Mouse (Mus musculus): ENCODE data around the gene Aptx. TPM values are rescaled to one million over a fixed set of nuclear protein-coding genes. Genes with fewer than 3 reads are reported as not detected.
A peak's percentile ranks its signal among the peaks of the same experiment; 100 is the strongest.

The Aptx gene
- total and polyA plus RNA-seq, 2 experiments from 2014 or later: 17.3 to 31.3 TPM

DNA sequence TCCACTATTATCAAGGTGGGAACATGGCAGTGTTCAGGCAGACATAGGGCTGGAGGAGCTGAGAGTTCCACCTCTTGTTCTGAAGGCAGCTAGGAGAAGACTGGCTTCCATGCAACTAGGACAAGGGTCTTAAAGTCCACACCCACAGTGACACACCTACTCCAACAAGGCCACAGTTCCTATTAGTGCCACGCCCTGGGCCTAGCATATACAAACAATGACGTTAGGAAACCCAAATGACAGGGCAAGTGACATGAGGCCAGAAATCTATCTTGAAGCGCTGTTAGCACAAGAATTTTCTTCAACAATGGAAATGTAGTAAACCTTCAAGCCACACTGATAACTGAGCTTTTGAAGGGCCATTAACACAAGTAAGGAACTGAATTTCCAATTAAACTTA is 1.2 kb downstream of the Aptx start:
- peak overlapping the region; percentile 65; the same call in 1 of the 2 replicates for H3K9ac ChIP-seq (replicated peaks; ENCODE audit: low read length, poor library complexity, severe bottlenecking)
- no peak for DNase-seq (ENCODE audit: low spot score)
- no peaks in the 10 kb centered on the region for H3K27me3 ChIP-seq (ENCODE audit: insufficient read depth, low read length)
- H3K9me3 ChIP-seq (ENCODE audit: low read length): no peaks in the 10 kb centered on the region
- no peaks in the 10 kb centered on the region; the same call in 1 of the 2 replicates for H3K36me3 ChIP-seq (ENCODE audit: insufficient read depth, low read length)
- 94% methylated on average over 3 of the region's 3 CpGs for WGBS
- no peak for ATAC-seq (ENCODE audit: low FRiP score)
- peaks cover 12% of the 10 kb centered on the region; the same call in 1 of the 2 replicates for H3K4me1 ChIP-seq (ENCODE audit: insufficient read depth, low read length)
- peak overlapping the region; percentile 67 for H3K4me3 ChIP-seq (ENCODE audit: low read depth, low read length)
- H3K27ac ChIP-seq (ENCODE audit: low read depth, low read length): peak overlapping the region; percentile 93
- peak overlapping the region; percentile 54 for H3K4me2 ChIP-seq (ENCODE audit: low read depth, low read length, poor library complexity, severe bottlenecking)
- no peak for TF ChIP-seq CTCF (IDR thresholded peaks at IDR 0.05)

DNA sequence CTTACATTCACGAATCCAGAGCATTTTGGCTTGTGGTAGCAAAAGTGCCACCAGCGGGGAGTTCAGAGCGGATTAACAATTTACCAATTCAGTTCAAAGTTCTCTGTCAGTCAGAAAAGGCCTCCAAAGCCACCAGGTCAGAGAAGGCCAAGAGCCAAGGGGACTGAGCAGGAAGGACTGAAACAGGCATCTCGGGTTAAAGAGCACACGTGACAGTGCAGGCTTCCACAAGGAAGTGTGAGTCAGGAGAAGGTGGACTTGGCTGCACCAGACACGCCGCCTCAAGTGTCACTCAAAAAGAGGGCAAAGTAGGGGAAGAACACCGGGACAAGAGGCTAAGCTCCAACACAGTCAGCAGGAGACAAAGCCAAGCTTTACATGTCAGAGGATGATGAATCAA is 2.8 kb downstream of the Aptx start:
- Histone ChIP-seq H3K27me3 (ENCODE audit: insufficient read depth, low read length) (no peaks in the 10 kb centered on the region), H3K27ac (ENCODE audit: low read depth, low read length) (no peak overlapping the region), H3K36me3 (ENCODE audit: insufficient read depth, low read length) (peaks cover 5% of the 10 kb centered on the region), H3K4me2 (ENCODE audit: low read depth, low read length, poor library complexity, severe bottlenecking) (no peak overlapping the region), H3K4me1 (ENCODE audit: insufficient read depth, low read length) (peaks cover 12% of the 10 kb centered on the region; the same call in 1 of the 2 replicates), H3K4me3 (ENCODE audit: low read depth, low read length) (no peak overlapping the region), H3K9ac (replicated peaks; ENCODE audit: low read length, poor library complexity, severe bottlenecking) (no peak overlapping the region), H3K9me3 (ENCODE audit: low read length) (no peaks in the 10 kb centered on the region)
- no peak for ATAC-seq (ENCODE audit: low FRiP score)
- no peak for DNase-seq (ENCODE audit: low spot score)
- 84% methylated on average over 8 of the region's 8 CpGs for WGBS
- no peak for TF ChIP-seq CTCF (IDR thresholded peaks at IDR 0.05)

DNA sequence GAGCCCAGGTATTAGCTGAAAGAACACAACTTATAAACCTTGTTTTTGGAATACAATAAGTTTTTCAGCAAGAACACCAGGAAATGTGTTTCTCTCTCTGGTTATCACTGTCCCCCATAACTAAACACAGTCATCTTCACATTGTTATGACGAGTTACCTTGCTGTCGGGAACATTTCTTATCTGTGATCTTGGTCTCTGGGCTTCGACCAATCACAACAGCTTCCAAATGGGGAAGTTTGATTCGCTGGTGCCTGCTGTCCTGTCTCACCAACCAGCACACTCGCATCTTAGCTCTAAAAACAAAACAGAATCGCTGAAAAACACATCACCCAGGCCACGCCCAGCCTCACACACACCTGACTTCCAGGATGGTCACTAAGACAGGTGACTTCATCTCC is 5.9 kb downstream of the Aptx start:
- Histone ChIP-seq H3K27me3 (ENCODE audit: insufficient read depth, low read length) (no peaks in the 10 kb centered on the region), H3K9me3 (ENCODE audit: low read length) (no peaks in the 10 kb centered on the region), H3K9ac (replicated peaks; ENCODE audit: low read length, poor library complexity, severe bottlenecking) (no peak overlapping the region), H3K4me1 (ENCODE audit: insufficient read depth, low read length) (peaks cover 4% of the 10 kb centered on the region; the same call in 1 of the 2 replicates), H3K27ac (ENCODE audit: low read depth, low read length) (no peak overlapping the region), H3K36me3 (ENCODE audit: insufficient read depth, low read length) (peaks cover 30% of the 10 kb centered on the region), H3K4me3 (ENCODE audit: low read depth, low read length) (no peak overlapping the region), H3K4me2 (ENCODE audit: low read depth, low read length, poor library complexity, severe bottlenecking) (no peak overlapping the region)
- WGBS: 87% methylated on average over 7 of the region's 7 CpGs
- no peak for DNase-seq (ENCODE audit: low spot score)
- TF ChIP-seq CTCF (IDR thresholded peaks at IDR 0.05): no peak
- no peak for ATAC-seq (ENCODE audit: low FRiP score)

GRCm38 (mm10) chr4:40691100-40691499 is 11.9 kb downstream of the Aptx start:
- H3K9me3 ChIP-seq (ENCODE audit: low read length): no peaks in the 10 kb centered on the region
- H3K27me3 ChIP-seq (ENCODE audit: insufficient read depth, low read length): no peaks in the 10 kb centered on the region
- ATAC-seq (ENCODE audit: low FRiP score): no peak
- H3K9ac ChIP-seq (replicated peaks; ENCODE audit: low read length, poor library complexity, severe bottlenecking): no peak overlapping the region
- DNase-seq (ENCODE audit: low spot score): no peak
- H3K4me3 ChIP-seq (ENCODE audit: low read depth, low read length): no peak overlapping the region
- H3K4me2 ChIP-seq (ENCODE audit: low read depth, low read length, poor library complexity, severe bottlenecking): no peak overlapping the region
- H3K27ac ChIP-seq (ENCODE audit: low read depth, low read length): no peak overlapping the region
- WGBS: 94% methylated on average over 11 of the region's 11 CpGs
- peaks cover 52% of the 10 kb centered on the region for H3K36me3 ChIP-seq (ENCODE audit: insufficient read depth, low read length)
- H3K4me1 ChIP-seq (ENCODE audit: insufficient read depth, low read length): no peaks in the 10 kb centered on the region
- no peak for TF ChIP-seq CTCF (IDR thresholded peaks at IDR 0.05)

GRCm38 (mm10) chr4:40683306-40683705 is 19.7 kb downstream of the Aptx start:
- 85% methylated on average over 2 of the region's 2 CpGs for WGBS
- Histone ChIP-seq H3K4me3 (ENCODE audit: low read depth, low read length) (no peak overlapping the region), H3K27ac (ENCODE audit: low read depth, low read length) (no peak overlapping the region), H3K9me3 (ENCODE audit: low read length) (no peaks in the 10 kb centered on the region), H3K4me2 (ENCODE audit: low read depth, low read length, poor library complexity, severe bottlenecking) (no peak overlapping the region), H3K27me3 (ENCODE audit: insufficient read depth, low read length) (no peaks in the 10 kb centered on the region), H3K4me1 (ENCODE audit: insufficient read depth, low read length) (no peaks in the 10 kb centered on the region), H3K36me3 (ENCODE audit: insufficient read depth, low read length) (peaks cover 12% of the 10 kb centered on the region; the same call in 1 of the 2 replicates), H3K9ac (replicated peaks; ENCODE audit: low read length, poor library complexity, severe bottlenecking) (no peak overlapping the region)
- ATAC-seq (ENCODE audit: low FRiP score): no peak
- TF ChIP-seq CTCF (IDR thresholded peaks at IDR 0.05): no peak
- DNase-seq (ENCODE audit: low spot score): no peak

- no peak overlapping the region for H3K4me2 ChIP-seq (ENCODE audit: low read depth, low read length, poor library complexity, severe bottlenecking)
- no peaks in the 10 kb centered on the region for H3K27me3 ChIP-seq (ENCODE audit: insufficient read depth, low read length)
- H3K36me3 ChIP-seq (ENCODE audit: insufficient read depth, low read length): peaks cover 9% of the 10 kb centered on the region; the same call in 1 of the 2 replicates
- no peak overlapping the region for H3K9ac ChIP-seq (replicated peaks; ENCODE audit: low read length, poor library complexity, severe bottlenecking)
- H3K9me3 ChIP-seq (ENCODE audit: low read length): no peaks in the 10 kb centered on the region
- no peak for DNase-seq (ENCODE audit: low spot score)
- no peaks in the 10 kb centered on the region for H3K4me1 ChIP-seq (ENCODE audit: insufficient read depth, low read length)
- no peak for TF ChIP-seq CTCF (IDR thresholded peaks at IDR 0.05)
- no peak overlapping the region for H3K4me3 ChIP-seq (ENCODE audit: low read depth, low read length)
- 94% methylated on average over 5 of the region's 5 CpGs for WGBS
- ATAC-seq (ENCODE audit: low FRiP score): no peak
- no peak overlapping the region for H3K27ac ChIP-seq (ENCODE audit: low read depth, low read length)
Measured at GRCm38 (mm10) chr4:40682359-40682758, 20.6 kb downstream of the Aptx start.

Data from midbrain, postnatal 0 days (tissue).